Comparison of ENCODE assay signal across 8 mouse cellular contexts in the genomic region with DNA sequence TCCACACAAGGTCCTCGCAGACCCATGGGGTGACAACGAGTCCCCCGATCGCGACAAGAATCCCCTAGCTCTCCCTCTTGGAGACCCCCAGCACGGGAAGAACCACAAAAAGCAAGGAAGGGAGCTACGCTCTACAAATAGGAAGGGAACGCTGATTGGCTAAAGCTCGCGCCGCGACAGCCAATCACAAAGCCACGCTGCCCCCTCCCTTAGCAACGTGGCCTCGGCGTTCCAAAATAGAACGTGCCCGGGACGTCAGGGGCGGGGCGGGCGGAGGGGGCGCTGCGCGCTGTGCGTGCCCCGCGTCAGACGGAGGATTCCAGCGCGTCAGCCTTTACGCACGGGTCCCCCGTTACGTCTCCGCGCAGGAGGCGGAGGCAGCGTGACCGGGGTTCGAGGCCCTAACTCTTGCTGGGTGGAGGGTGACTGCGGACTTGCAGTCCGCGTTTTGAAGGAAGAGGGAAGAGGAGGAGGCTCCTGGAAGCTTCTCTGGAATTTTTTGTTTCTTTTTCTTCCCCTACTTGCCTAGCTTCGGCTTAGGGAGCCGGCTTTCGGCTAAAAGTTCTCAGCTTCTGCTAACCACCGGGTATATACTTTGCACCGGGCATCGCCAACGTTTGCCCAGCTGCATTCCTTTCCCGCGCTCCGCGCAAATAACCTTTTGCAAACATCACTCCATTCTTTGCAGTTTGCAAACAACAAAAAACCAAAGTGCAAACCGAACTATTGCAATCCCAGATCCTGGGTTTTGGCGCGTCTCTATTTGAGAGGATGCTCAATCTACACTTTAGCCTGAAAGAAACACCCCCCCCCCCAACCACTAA. TPM values are rescaled to one million over a fixed set of nuclear protein-coding genes. Genes with fewer than 3 reads are reported as not detected.
DNase-seq lines count a peak whose midpoint lies in the region; ATAC-seq lines count a peak whose summit lies in the region.

No protein-coding gene starts in this region.

- H3K4me2 ChIP-seq in intestine, embryonic 15.5 days (replicated peaks) = peak overlapping the region; percentile 96

- intact Hi-C loops in gastrocnemius, postnatal 36 days (cut with DNase I) = no loop called here
- intact Hi-C loops in left cerebral cortex, postnatal 14 days (cut with DNase I) = no loop called here

- peaks cover 41% of the 10 kb centered on the region for H3K27me3 ChIP-seq in intestine, embryonic 15.5 days (replicated peaks)

- H3K4me1 ChIP-seq in intestine, embryonic 15.5 days (replicated peaks) = peaks cover 29% of the 10 kb centered on the region

- H3K9ac ChIP-seq in intestine, embryonic 15.5 days = peak overlapping the region; percentile 51

- under 1% methylated on average over 58 of the region's 58 CpGs for WGBS in intestine, embryonic 15.5 days

- peak; percentile 85 for ATAC-seq in intestine, embryonic 15.5 days
- peak; percentile 80 for ATAC-seq in megakaryocyte-erythroid progenitor cell, adult 5-6 weeks (replicated peaks; ENCODE audit: low FRiP score, low TSS enrichment, poor library complexity, severe bottlenecking)

- H3K27ac ChIP-seq in intestine, embryonic 15.5 days = peak overlapping the region; percentile 71

- no peaks in the 10 kb centered on the region for H3K9me3 ChIP-seq in intestine, embryonic 15.5 days

- no peaks in the 10 kb centered on the region for H3K36me3 ChIP-seq in intestine, embryonic 15.5 days

- H3K4me3 ChIP-seq in intestine, embryonic 15.5 days (replicated peaks) = peak overlapping the region; percentile 73

- DNase-seq in adrenal gland, adult 2 months = peak; percentile 99
- peak; percentile 91 for DNase-seq in embryo, embryonic 11.5 days (ENCODE audit: low read depth, low spot score)
- DNase-seq in gastrocnemius, postnatal 36 days = peak; percentile 94
- peak; percentile 96 to 97 for DNase-seq in left cerebral cortex, postnatal 14 days (ENCODE audit: low spot score in 2 of 2)
- DNase-seq in right cerebral cortex, postnatal 25 days = peak; percentile 98
- DNase-seq in urinary bladder, postnatal 36 days (ENCODE audit: low spot score in 2 of 2) = peak; percentile 95 to 97

RNA-seq across cellular contexts. Expression of a gene that starts 1.2 kb away (rescaled TPM):
- 10 to 100 TPM in 1 of 2 experiments, 1 to 10 TPM in 1; 5.8 to 34.5 TPM for total RNA-seq in adrenal gland, adult 2 months (2021)
- polyA plus RNA-seq in adrenal gland, adult 2 months (2012; rRNA removed) = 2.6 and 3.2 TPM in 2 replicates
- total RNA-seq in gastrocnemius, postnatal 36 days (2021) = under 1 TPM; 0.15 to 0.31 TPM
- polyA plus RNA-seq in intestine, embryonic 15.5 days (2015; fragmentation: Nextera tagmentation; extraction: Ambion mirVana) = 0.09 and 0.14 TPM in 2 replicates
- 10 to 100 TPM in 1 of 2 experiments, 1 to 10 TPM in 1; 7.6 to 10.7 TPM for total RNA-seq in left cerebral cortex, postnatal 14 days (2021)
- 4.2 and 4.8 TPM in 2 replicates for total RNA-seq in megakaryocyte-erythroid progenitor cell, adult 5-6 weeks (2014; fragmentation: Nextera tagmentation)
- 52.4 and 77.0 TPM in 2 replicates for total RNA-seq in megakaryocyte-erythroid progenitor cell, adult 5-6 weeks (2017)

RNA-seq across cellular contexts. Expression of a gene that starts 26.2 kb away (rescaled TPM):
- 1 to 10 TPM; 4.2 to 7.4 TPM for total RNA-seq in adrenal gland, adult 2 months (2021)
- 14.6 and 19.4 TPM in 2 replicates for polyA plus RNA-seq in adrenal gland, adult 2 months (2012; rRNA removed)
- total RNA-seq in gastrocnemius, postnatal 36 days (2021) = 1,000 to 10,000 TPM in 1 of 2 experiments, 100 to 1,000 TPM in 1; 974 to 1,054 TPM
- 11.3 and 12.5 TPM in 2 replicates for polyA plus RNA-seq in intestine, embryonic 15.5 days (2015; fragmentation: Nextera tagmentation; extraction: Ambion mirVana)
- total RNA-seq in left cerebral cortex, postnatal 14 days (2021) = 100 to 1,000 TPM; 115 to 123 TPM
- not detected in 2 replicates for total RNA-seq in megakaryocyte-erythroid progenitor cell, adult 5-6 weeks (2014; fragmentation: Nextera tagmentation)
- total RNA-seq in megakaryocyte-erythroid progenitor cell, adult 5-6 weeks (2017) = not detected in 2 replicates

RNA-seq across cellular contexts. Expression of a gene that starts 28.8 kb away (rescaled TPM):
- total RNA-seq in adrenal gland, adult 2 months (2021) = not detected
- polyA plus RNA-seq in adrenal gland, adult 2 months (2012; rRNA removed) = 0.09 and 0.68 TPM in 2 replicates
- total RNA-seq in gastrocnemius, postnatal 36 days (2021) = under 1 TPM in 1 of 2 experiments, not detected in 1; 0.35 TPM
- 0.14 and 0.34 TPM in 2 replicates for polyA plus RNA-seq in intestine, embryonic 15.5 days (2015; fragmentation: Nextera tagmentation; extraction: Ambion mirVana)
- under 1 TPM in 1 of 2 experiments, not detected in 1; 0.40 TPM for total RNA-seq in left cerebral cortex, postnatal 14 days (2021)
- total RNA-seq in megakaryocyte-erythroid progenitor cell, adult 5-6 weeks (2014; fragmentation: Nextera tagmentation) = not detected in 2 replicates
- not detected in 2 replicates for total RNA-seq in megakaryocyte-erythroid progenitor cell, adult 5-6 weeks (2017)

RNA-seq across cellular contexts. Expression of a gene that starts 35.9 kb away (rescaled TPM):
- 10 to 100 TPM; 36.5 to 40.8 TPM for total RNA-seq in adrenal gland, adult 2 months (2021)
- polyA plus RNA-seq in adrenal gland, adult 2 months (2012; rRNA removed) = 36.3 and 37.8 TPM in 2 replicates
- 10 to 100 TPM; 24.5 to 29.0 TPM for total RNA-seq in gastrocnemius, postnatal 36 days (2021)
- 51.6 and 52.0 TPM in 2 replicates for polyA plus RNA-seq in intestine, embryonic 15.5 days (2015; fragmentation: Nextera tagmentation; extraction: Ambion mirVana)
- 10 to 100 TPM; 42.7 to 44.0 TPM for total RNA-seq in left cerebral cortex, postnatal 14 days (2021)
- 31.3 and 51.5 TPM in 2 replicates for total RNA-seq in megakaryocyte-erythroid progenitor cell, adult 5-6 weeks (2014; fragmentation: Nextera tagmentation)
- 19.8 and 23.8 TPM in 2 replicates for total RNA-seq in megakaryocyte-erythroid progenitor cell, adult 5-6 weeks (2017)

RNA-seq across cellular contexts. Expression of a gene that starts 37.0 kb away (rescaled TPM):
- 10 to 100 TPM; 45.8 to 55.8 TPM for total RNA-seq in adrenal gland, adult 2 months (2021)
- 136 and 143 TPM in 2 replicates for polyA plus RNA-seq in adrenal gland, adult 2 months (2012; rRNA removed)
- 10 to 100 TPM; 15.9 to 20.6 TPM for total RNA-seq in gastrocnemius, postnatal 36 days (2021)
- 109 and 114 TPM in 2 replicates for polyA plus RNA-seq in intestine, embryonic 15.5 days (2015; fragmentation: Nextera tagmentation; extraction: Ambion mirVana)
- 10 to 100 TPM; 18.4 to 21.1 TPM for total RNA-seq in left cerebral cortex, postnatal 14 days (2021)
- total RNA-seq in megakaryocyte-erythroid progenitor cell, adult 5-6 weeks (2014; fragmentation: Nextera tagmentation) = 19.3 and 34.8 TPM in 2 replicates
- 27.9 and 53.7 TPM in 2 replicates for total RNA-seq in megakaryocyte-erythroid progenitor cell, adult 5-6 weeks (2017)

Comparison
In these comparisons a context has a peak if more than half of its experiments do, and no peak if none do; other contexts are left out.
1. Peak in every context shown above with its lines: DNase-seq, ATAC-seq, H3K4me3 ChIP-seq and H3K27ac ChIP-seq.
2. RNA of a gene that starts 26.2 kb away (total RNA-seq): 974 to 1,054 TPM in gastrocnemius, postnatal 36 days and 115 to 123 TPM in left cerebral cortex, postnatal 14 days; 4.2 to 7.4 TPM in adrenal gland, adult 2 months and not detected in megakaryocyte-erythroid progenitor cell, adult 5-6 weeks; every median in the first group is over 10 times any median in the second.